Mouse (Mus musculus): ENCODE results near the gene Tmem265.

- TF ChIP-seq CTCF (IDR thresholded peaks at IDR 0.05) (no peak), POLR2A (IDR thresholded peaks at IDR 0.05; ENCODE audit: insufficient read depth, low read depth, low read length) (no peak)
Measured at GRCm38 (mm10) chr7:127588901-127589300, 27.7 kb downstream of the Tmem265 start.

All from heart, adult 2 months (tissue).